Mouse (Mus musculus) cerebellum, adult 11-12 months (tissue): ENCODE measurements around the gene Defb23.
"Not testable (repeated sequence)": the region's sequence is repeated elsewhere in the genome, so short reads cannot be mapped to it uniquely, and the experiment has no call there.

Source experiments
- DNase-seq: peaks from one replicate; pipeline ENCODE4 v3.0.0; 2022

The Defb23 gene

GRCm38 (mm10) chr2:152436983-152437860 is 27.2 kb downstream of the Defb23 start:
- peak; percentile 80 for DNase-seq

DNA sequence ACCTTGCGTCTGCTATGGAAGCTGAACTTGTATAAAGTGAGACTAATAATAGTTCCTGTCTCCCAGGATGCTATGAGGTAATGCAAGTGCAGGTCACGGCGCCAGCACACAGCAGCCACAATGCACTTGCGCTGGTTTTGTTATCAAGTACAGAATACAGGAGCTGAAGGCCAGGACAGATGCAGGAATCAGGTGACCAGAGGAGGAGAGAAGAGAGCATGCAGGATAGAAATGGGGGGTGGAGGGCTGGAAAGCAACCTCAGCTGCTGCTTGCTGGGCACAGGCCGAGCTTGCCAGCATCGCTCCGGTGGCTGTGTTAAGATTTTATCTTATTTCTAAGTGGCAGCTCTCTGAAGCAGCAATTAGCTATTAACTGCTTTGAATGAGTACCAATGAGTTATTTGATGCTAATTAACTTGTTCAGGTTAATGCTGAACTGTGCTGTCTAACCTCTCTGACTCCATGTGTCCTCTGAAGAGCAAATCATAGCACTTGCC is 28.0 kb downstream of the Defb23 start:
- DNase-seq: no peak

- DNase-seq: not testable (repeated sequence)
Observed at GRCm38 (mm10) chr2:152428481-152428880, 35.9 kb downstream of the Defb23 start.

DNA sequence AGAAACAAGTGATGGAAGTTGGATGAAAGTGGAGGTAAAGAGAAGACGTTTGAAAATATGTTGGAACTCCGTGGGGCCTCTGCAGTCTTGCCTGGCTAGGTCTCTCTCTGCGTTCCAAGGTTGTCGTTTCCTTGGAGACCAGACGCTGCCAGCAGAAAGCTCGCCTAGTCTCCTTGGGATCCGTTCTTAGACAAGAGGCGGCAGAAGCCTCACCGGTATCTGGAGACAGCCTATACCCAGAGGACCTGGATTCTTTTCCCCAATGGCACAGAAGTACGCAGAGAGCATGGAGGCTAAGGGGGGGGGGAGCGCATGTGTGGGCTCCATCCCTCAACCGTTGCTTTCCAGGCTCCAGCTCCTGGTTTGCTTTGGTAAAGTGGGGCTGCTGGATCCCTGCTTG is 36.9 kb downstream of the Defb23 start:
- DNase-seq: no peak

- no peak for DNase-seq
Observed at GRCm38 (mm10) chr2:152415786-152416185, 48.6 kb downstream of the Defb23 start.

GRCm38 (mm10) chr2:152415287-152415686 is 49.1 kb downstream of the Defb23 start, which contains the start of gene 6820408C15Rik:
6820408C15Rik (plus strand) TSS chr2:152415587.
- no peak for DNase-seq

- peak; percentile 90 for DNase-seq
Observed at GRCm38 (mm10) chr2:152414591-152415165, 49.7 kb downstream of the Defb23 start, which contains the start of gene Zcchc3. Zcchc3 (minus strand) TSS chr2:152415027.

GRCm38 (mm10) chr2:152413765-152414584 is 50.4 kb downstream of the Defb23 start:
- peak; percentile 60 for DNase-seq

DNA sequence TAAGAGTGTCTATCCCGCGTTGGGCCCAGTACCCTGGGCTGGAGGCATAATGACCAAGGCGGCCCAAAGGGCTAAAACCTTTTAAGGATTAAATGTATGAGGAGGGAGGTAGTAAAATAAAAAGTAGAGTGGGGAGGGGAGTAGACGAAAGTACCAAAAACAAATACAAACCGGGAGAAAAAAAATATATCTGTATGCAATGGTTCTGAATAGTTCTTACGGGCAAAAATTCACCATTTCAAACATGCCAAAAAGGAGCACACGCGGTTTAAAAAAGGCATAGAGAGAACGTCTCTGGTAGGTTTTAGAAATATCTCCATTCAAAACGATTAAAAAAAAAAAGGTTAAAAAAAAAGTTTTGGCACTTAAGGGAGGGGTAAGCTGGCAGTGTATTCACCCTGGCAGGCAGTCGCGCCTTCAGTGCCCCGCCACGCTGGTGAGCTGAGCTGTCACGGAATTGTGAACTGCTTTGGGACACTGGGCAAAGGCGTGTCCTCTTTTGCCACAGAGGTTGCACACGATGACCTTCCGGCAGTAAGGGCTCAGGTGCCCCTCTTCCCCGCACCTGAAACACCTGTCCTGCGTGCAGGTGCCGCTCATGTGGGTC is 51.2 kb downstream of the Defb23 start:
- no peak for DNase-seq

DNA sequence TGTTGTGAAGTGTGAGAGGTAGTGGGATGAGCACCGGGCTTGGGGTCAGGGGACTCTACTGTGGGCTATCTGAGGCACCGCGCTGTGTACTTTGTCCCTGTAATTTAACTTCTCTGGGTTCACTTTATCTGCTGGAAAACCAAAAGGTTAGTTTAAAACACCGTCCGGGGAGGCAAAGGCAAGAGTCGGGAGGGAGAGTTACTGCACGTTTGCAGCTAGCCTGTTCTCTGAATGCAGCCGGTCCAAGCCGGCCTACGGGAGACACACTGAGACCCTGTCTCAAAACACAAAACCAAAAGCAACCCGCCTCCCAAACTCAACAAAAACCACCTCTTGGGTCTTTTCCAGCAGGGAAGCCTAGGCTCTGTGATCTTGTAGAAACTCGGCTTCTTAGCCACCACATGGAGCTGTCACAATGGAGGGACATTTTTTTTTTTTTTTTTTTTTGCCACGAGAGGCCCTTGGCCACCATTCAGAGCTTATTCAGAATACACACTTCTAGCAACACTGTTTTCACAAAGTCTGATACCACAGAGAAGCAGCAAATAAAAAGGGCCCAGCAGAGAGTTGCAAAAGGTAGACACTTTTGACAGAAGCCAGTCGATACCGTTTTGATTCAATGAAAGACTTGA is 51.8 kb downstream of the Defb23 start:
- no peak for DNase-seq

GRCm38 (mm10) chr2:152411471-152411870 is 52.9 kb downstream of the Defb23 start:
- no peak for DNase-seq

DNA sequence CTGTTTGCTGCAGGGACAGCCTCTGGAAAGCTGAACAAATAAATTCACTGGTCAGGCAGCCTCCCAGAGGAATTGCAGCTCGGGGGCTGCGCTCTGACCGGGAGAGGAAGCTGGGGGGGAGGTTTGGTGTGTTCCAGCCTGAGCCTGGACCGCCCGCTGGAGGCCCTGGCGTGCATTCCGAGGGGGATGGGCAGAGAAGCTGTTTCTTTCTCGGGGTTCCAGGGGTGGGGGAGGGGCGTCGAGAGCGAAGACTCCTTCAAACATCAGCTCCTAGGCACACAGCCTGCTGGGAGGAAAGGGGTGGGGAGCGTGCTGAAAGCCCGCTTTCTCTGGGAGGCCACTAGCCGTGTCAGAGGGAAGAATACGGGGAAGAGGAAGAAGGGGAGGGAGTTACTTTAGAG is 53.4 kb downstream of the Defb23 start:
- DNase-seq: peak; percentile 72

GRCm38 (mm10) chr2:152409781-152410180 is 54.6 kb downstream of the Defb23 start:
- DNase-seq: no peak
